Mouse (Mus musculus): ENCODE data around the gene Npr1.

DNA sequence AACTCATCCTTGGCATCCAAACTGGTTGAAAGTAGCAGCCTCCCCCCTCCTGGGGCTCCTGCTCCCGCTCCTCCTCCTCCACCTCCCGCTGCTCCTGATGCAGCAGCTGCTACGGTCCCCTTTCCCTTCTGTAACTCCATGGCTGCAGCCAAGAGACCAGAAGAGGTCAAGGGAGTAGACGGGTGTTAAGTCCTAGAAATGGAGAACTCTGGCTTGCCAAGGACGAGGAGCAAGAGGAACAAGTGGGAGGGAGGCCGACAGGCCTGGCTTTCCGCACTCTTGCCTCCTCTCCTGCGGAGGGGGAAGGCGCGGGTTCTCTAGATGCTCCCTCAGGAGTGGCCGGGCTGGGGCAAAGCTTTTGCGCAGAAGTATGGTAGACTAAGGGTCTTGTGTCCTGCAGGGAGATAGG, 32.9 kb downstream of the Npr1 start:
- TF ChIP-seq POLR2A (IDR thresholded peaks at IDR 0.05; ENCODE audit: insufficient read depth, low read length) (no peak), CTCF (IDR thresholded peaks at IDR 0.05; ENCODE audit: low read depth, low read length) (no peak)

Data from ES-Bruce4 (cell line).